Mouse (Mus musculus) adrenal gland (tissue): ENCODE data around the gene Spa17.

Source experiments
- intact Hi-C: fragments of 180-260 bp; cut with DNase I; formaldehyde crosslinking; loops from one replicate; pipeline ENCODE4 v1.15.1; 2025
- long read RNA-seq, 2 experiments: library from polyadenylated mRNA; unstranded; transcript quantifications; one replicate each; pipeline ENCODE4 v2.0.0; 2020; ENCODE audit warnings: borderline replicate concordance in 1 of 2; ENCODE audit not compliant: insufficient replicate concordance in 1 of 2

Spa17 gene
- long read RNA-seq, experiment 1, partial matches to known transcripts = 0 of 5 reads
- long read RNA-seq, experiment 1, other reads (novel, unspliced or antisense) = 1 of 5 reads
- long read RNA-seq, experiment 2, transcript Spa17-201 (5 exons, 696 nt) = major isoform, 5 of 8 reads
- long read RNA-seq, experiment 2, partial matches to known transcripts = 0 of 8 reads
- long read RNA-seq, experiment 2, other reads (novel, unspliced or antisense) = 2 of 8 reads

DNA sequence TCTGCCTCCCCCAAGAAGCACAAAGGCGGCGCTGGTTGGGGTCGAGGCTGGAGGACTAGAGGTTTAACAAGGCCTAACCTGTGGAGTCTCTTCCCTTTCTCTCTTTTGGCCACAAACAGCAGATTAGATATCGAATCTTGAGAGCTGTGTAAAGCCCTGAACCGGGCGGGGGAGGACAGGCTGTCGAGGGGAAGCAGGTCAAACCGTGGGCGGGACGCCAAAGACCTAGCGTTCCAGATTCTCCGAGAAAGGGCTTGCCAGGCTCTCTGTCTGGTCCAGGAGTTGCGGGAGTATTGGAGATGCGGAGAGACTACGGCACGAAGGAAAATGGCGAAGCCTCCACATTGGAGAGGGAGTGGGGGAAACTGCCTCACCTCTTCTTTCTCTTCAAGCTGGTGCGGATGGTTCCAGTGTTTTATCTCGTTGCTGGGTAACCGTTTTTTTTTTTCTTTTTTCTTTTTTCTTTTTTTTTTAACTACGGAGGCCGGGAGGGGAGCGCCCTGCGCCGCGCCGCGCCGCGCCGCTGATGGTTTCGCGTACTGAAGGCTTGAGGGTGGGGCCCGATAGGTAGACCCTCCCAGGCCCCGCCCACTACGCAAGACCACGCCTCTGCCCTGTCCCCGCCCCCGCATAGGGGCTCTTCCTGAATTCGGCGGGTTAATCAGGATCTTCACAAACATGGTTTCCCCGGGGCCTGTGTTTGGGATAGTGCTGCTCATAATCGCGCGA lies at the start of gene Spa17:
Spa17 (minus strand) TSS at position 541 of the 729 bp plus-strand sequence.
- intact Hi-C loops = no loop called here

DNA sequence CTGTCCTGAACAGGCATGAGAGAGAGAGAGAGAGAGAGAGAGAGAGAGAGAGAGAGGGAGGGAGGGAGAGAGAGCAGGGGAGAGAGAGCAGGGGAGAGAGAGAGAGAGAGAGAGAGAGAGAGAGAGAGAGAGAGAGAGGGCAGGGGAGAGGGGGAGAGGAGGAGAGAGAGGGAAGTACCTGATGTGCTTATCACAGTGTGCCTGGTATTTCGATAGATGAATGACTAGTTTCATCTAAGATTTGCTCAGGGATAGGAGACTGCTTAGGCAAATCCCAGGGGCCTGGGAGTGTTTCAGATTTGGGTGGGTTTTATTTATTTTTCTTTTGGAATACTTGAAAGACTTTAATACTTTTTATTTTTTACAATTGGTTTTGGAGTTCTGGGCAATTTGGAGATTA lies 49.7 kb upstream of the Spa17 start:
- intact Hi-C loops = no loop called here

DNA sequence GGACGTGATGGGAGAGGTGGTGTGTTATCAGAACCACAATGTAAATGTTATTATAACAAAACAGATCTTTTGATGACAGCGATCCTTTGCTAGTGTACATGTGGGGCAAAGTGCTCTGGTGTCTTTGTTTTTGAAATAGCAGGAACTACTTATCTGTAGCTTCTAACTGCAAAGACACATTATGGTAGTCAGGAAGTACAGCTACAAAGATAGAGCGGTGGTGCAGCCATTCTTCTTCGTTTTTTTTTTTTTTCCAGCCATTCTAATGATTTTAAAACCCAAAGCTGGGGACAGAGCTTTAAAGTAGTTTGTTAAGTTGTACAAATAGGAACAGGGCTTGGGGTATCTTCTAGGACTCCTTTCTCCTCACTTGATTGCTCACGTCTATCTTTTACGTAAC lies 45.9 kb upstream of the Spa17 start:
- intact Hi-C loops = no loop called here

DNA sequence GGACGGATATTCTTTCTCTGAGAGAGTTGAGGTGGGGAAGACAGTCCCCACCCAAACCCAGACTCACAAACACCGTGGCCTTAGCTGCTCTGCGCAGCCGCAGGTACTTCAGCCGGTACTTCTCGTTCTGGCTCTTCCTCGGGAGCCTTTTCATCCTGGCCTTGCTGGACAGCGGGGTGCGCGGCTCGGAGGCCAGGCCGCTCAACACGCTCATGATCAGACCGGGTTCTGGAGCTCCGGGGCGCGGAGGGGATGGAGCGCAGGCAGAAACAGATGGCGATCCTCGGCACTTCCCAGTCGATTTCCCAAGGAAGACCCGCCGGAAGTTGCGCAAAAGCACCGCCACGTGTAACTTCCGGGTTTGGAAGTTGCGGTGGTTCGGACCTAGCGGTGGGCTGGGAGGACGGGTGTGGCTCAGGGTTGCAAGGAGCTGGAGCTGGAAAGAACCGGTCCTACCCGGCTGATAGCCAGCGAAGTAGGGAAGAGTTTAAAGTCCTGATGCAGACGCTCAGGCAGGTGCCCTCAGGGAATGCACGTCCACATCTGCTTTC lies 43.5 kb upstream of the Spa17 start, which contains the start of gene Tbrg1:
Tbrg1 (minus strand) TSS at position 382 of the 551 bp plus-strand sequence.
- intact Hi-C loops = no loop called here

DNA sequence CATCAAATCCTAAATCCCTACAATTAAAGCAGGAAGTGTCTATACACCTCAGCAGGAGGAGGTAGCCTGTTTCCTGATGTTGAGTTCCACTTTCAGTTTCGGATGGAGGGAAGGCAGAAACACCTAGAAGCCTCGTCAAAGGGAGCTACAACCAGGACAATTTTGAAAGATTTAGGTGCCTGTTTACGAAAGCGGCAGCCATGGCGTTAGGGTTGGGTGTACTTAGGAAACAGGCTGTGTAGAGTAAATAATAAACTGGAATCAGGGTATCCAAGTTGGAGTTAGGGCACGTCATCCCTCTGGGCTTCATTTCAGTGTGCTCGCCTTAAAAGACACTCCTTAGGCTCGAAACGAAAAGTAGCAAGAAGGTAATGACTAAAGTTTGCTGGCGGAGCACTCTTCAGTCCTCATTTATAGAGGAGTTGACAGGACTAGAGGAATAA lies 42.9 kb upstream of the Spa17 start:
- intact Hi-C loops = no loop called here

DNA sequence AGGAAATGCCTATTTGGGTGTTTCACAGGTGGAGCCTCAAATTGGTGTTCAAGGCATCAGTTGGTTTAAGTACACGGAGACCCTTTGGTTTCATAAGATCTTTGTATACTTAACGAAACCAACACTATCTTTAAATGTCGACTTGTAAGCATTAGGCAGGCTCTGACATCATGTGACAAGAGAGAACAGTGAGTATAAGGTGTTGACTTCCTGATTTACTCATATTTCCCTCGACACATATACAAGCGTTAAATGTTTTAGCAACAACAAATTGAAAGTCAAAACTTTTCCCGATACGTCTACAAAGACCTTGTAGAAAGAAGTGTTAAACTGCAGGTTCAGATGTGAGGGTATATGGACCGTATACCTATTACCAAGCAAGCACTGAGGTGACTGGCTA lies 42.4 kb upstream of the Spa17 start:
- intact Hi-C loops = no loop called here

DNA sequence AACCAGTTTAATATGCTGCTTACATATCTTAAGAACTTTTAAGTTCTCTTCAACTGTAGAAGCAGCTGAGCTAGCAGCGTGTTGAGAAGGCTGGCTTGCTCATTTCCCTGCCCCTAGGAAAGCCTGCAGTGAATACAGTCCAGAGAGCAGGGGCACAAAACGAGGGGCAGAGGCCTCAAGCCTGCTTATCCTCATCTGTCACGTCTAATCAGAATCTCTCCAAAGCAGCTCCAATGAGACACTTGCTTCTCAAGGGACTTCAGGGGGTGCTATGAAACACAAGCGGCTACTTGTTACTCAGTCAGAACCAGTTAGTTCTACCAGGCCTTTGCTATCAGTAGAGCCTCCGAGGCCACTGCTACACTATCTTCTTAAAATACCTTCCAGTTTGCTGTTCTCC lies 40.3 kb upstream of the Spa17 start:
- intact Hi-C loops = no loop called here

DNA sequence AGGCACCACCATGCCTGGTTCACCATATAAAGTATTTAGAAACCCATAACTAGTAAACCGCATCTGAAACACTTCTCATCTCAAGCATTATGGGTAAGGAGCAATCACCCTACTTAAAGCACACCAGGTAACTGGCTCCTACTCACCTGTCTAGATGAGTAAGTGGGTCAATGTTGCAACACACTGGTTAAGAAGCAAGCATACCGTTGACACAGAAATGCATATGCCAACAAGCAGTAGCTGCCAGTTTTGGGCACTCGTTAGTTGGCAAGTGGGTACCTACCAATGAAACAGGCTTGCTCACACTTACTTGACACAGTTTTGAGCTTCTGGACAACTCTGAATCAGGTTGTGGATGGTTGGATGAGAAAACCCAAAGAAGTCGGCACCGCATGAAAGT lies 37.1 kb upstream of the Spa17 start:
- intact Hi-C loops = no loop called here

DNA sequence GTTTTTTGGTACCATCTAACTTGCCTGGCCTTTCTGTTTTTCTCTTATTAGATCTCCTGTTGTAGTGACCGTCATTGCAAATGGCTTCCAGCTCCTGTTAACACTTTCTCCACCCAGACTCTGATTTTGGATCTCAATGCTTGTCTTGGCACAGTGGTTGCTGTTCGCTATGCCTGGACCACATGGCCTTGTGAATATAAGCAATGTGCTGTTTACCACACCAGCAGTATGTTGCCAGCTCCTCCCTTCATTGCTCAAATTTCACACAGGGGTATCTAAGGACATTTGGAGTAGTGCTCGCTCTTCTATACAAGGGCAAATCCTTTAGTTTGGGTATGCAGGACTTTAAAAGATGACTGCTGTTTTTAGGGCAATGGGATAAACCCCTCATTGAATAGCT lies 32.7 kb upstream of the Spa17 start:
- intact Hi-C loops = no loop called here

DNA sequence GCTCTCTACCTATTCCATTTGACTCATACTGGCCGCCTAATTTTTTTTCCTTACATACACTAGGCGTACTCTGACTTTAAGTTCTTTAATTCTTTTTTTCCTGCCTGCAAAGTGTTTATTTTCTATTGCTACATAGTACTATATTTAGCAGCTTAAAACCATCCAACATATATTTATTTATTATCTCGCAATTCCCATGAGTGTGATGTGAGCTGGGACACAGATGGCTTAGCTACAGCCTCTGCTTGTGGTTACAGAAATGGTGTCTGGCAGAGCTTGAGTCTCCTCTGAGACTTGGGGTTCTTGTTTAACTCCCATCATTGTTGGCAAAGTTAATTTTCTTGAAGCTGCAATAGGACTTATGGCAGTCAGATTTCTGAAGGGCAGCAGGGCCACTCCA lies 25.2 kb upstream of the Spa17 start:
- intact Hi-C loops = loop anchor here (5.0 kb wide), 1 partner anchor 176 kb away; no protein-coding TSS in a partner anchor

DNA sequence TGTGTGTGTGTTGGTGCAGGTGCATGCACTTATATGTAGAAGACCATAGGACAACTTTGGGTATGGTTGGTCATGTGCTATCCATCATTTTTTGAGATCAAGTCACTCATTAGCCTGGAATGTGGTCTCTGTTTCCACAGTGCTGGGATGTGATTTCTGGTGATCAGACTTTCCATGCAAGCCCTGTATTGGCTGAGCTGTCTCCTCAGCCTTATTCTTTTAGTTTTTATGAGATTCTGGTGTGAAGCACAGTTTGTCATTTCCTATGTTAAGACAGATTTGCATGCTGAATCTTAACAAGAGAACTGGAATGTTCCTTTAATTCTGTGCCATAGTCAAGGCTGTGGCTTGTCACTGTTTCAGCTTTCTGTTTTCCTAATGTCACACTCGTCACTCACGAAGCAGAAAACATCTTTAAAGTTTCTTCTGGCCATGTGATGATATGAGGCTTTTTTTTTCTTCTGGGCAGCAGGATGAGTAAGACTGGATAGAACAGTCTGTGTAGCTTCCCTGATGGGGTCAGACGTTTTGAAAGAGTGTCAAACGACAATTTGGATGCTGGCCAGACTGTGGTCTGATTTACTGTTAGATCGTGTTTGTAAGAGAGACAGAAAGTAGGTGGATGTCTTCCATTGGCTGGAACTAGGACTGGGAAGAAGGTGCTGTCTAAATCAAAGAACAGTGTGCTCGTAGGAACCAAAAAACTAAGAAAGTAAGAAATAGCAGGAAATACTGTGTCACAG lies 23.4 kb upstream of the Spa17 start:
- intact Hi-C loops = loop anchor here (5.0 kb wide), 1 partner anchor 175 kb away; no protein-coding TSS in a partner anchor

DNA sequence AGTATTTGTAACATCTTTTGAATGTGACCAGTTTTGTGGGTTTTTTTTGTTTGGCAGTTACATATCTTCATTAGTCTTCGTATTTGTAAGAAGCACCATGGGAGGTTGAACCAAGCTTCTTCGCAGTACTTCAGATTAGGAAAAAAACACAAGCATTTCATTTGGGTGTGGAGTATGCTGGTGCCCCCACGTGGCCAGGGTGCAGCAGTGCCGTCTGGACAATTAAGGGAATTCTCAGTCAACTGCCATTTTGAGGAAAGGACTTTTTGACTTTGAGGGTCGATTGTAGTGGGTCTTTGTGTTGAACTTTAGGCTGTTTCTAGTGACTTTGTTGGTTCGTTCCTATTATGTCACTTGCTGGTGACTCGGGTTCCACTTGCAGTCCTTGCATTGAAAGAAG lies 22.8 kb upstream of the Spa17 start:
- intact Hi-C loops = loop anchor here (5.0 kb wide), 1 partner anchor 174 kb away; no protein-coding TSS in a partner anchor

DNA sequence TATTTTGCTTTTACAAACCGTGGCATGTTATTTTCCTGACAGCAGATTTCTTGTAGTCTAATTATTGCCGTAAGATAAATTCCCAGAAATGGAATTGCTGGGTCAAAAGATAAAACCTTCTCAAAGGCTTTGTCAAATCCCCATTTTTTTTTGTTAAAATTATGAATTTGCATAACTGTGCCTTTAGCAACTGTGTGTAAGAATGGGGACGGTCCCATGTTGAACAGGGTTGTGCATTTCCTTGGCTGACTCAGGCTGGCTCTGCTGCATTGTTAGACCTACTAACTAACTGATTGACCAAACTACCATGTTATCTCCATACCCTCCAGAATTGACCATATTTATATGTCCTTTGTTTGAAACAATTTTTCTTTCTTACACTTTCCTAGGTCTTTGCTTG lies 20.7 kb upstream of the Spa17 start:
- intact Hi-C loops = no loop called here

DNA sequence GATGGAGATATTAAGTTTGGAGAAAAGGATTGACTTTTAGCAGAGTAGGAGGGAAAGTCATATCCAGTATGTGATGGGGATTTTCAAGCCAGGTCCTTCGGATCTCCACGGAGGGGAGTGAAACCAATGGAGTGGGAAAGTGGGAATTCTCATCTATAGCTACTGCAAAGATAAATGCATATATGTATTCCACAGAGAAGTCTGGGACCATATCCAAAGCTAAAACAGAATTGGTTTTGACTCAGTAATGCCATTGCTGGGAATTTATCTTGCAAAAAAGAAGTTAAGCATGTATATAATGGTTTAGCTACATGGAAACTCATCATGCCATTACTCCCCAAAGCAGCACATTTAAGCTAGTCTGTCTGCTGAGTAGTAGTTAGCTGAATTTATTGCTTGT lies 18.8 kb upstream of the Spa17 start:
- intact Hi-C loops = no loop called here

DNA sequence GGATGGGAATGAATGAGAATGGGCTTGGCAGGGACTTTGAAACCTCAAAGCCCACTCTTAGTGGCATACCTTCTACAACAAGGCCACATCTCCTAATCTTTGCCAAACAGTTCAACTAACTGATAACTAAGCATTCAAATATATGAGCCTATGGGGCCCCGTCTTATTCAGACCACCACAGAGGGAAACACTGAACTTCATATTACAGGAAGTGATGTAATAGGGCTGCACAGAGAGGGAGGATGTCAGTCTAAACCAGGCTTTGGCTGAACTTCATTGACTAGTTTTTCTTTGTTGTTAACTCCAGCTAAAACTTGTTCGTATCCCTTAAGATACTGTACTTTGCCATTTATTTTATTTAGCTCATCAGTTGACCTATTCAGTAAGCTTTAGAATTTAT lies 16.4 kb upstream of the Spa17 start:
- intact Hi-C loops = no loop called here

DNA sequence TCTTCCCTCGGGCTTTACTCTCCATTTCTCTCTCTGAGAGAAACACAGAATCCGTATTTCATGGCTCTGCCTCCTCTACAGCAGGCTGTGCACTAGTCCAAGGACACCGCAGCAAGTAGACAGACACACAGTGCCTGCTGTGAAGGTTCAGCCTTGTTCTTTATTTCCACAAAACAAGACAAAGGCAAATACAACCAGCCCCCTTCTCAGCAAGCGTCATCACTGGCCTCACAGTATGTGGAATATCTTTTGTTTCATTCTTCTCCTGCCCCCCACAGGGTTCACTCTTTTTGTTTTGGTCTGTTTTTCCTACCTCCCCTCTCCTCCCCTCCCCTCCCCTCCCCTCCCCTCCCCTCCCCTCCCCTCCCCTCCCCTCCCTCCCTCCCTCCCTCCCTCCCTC lies 15.1 kb upstream of the Spa17 start:
- intact Hi-C loops = no loop called here

DNA sequence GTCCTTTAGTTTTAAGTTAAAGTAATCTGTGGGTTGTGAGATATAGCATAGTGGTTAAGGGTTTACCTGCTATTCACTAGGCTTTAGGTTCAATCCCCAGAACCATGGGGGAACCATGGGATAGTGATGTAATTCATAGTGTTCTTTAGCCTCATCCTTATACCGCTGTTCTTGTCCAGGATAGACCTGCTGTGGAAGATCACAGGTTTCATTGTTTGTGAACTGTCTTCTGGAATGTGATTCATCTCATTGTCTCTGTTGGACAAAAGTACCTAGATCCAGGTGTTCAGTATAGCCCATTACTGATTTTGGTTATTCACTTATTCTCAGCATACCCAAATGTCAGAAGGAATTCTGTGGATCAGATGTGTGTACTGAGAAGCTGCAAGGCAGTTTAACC lies 13.7 kb upstream of the Spa17 start:
- intact Hi-C loops = no loop called here

DNA sequence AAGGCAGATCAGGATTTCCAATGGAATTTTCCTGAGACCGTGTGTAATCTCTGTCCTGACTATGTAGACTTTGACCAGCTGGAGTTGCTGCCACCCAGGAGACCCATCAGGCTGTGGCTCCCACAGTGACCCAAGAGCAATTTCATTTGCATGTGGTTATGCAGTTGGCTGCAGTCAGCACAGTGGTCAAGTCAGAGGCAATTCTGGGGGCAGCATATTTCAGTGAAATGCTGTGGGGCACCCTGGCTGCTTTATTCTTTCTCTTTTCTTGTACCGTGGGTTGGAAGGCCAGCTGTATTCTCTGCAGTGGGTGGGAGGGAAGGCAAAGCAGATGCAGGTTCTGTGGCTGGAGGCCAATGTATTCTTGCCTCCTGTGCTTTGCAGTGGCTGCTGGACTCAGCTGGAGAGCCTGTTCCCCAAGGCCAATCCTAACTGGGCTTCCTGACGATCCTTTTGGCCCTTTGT lies 12.6 kb upstream of the Spa17 start:
- intact Hi-C loops = no loop called here

DNA sequence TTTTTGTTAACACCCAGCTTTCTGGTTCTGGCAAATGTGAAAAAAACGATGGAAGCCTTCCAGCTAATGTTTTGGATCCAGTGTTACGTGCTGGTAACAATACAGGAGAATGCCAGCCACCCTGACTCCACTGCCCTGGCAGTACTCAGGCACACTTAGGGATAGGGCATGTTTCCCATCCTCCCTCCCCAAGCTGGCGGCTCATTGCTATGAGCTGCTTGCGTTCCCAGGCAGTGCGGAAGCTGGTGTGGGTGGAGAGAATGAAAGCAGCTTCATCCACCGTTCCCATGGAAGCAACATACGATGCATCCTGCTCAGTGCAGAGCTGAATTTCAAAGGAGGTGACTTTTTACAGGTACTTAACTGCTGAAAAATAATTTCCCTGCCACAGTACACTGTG lies 12.1 kb upstream of the Spa17 start:
- intact Hi-C loops = no loop called here

DNA sequence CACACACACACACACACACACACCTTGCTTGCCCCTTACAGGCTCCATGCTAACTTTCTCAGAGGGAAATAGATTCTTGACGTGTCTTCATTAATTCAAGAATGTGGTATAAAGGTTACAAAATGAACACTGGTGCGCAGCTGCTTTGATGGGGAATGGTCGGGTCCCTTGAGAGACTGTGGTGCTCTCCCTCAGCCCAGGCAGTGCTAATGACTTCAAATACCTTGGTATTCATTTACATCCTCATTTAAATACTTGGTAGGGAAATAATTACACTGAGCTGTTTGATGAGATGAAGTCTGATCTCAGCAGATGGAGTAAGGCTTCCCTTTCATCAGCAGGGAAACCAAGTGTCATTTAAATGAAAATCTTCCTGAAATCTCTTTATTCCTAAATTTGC lies 11.6 kb upstream of the Spa17 start:
- intact Hi-C loops = no loop called here

DNA sequence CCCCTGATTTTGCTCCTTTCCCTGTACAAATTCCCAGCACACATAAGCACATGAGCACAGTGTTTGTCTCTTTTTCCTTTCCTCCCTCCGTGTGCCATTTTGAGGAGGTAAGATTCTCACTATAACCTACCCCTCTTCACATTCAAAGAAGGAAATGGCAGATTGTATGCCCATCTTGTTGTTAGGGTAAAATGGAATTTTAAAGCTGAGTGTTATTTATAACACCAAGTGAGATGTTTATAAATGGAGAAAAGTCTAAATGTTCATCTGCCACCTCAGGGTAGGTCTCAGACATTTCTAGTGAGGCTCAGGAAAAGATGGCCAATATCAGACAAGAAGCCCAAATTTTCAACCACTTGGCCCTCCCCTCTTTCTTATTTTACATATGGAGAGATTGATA lies 11.0 kb upstream of the Spa17 start:
- intact Hi-C loops = no loop called here

DNA sequence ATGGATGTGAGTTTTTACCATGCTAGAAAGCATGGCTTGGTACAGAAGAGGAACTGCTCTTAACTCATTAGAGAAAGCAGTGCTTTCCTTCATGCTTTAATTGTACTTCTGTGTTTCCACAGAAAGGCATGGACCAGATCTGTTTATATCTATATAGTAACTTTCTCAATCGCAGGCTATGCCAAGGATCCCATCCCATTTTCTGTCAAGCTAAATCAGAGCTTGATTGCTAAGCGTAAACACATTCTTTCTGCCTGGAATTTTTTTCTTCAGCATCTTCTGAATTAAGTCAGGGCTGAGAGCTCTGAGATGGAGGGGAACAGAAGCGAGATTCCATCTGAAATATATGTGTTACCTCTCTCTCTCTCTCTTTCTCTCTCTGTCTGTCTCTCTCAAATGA lies 10.5 kb upstream of the Spa17 start:
- intact Hi-C loops = no loop called here
